Mouse (Mus musculus) ES-E14 (cell line): ENCODE results near the gene Psmd5.

Experiments used
- HCFC1 ChIP-seq: IDR thresholded peaks from 2 replicates; pipeline ENCODE4 v1.6.1; 2012; ENCODE audit warnings: low read length, inconsistent platforms, borderline replicate concordance; ENCODE audit not compliant: insufficient read depth
- ZNF384 ChIP-seq: IDR thresholded peaks from 2 replicates; pipeline ENCODE4 v1.6.1; 2012; ENCODE audit warnings: low read depth, low read length, inconsistent platforms

DNA sequence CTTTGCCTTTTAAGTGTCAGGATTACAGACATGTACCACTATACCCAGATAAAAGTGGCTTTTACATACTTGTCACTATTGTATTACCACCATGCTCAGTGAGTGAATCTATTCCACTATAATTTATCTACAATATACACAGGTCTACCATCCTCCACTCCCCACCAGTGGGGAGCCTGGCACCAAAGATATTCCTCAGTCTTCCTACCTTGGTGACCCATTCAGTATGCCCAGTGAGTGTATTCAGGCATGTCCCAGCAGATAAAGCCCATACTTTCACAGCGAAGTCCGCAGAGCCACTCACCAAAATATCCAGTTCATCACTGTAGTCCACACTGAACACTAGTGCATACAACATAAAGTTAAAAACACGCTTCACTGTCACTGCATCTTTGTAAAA, 64.0 kb downstream of the Psmd5 start:
- TF ChIP-seq ZNF384 (no peak), HCFC1 (no peak)
